Mouse (Mus musculus): ENCODE results near the gene Mr1. TPM values are rescaled to one million over a fixed set of nuclear protein-coding genes. Genes with fewer than 3 reads are reported as not detected.
"Not testable (repeated sequence)": the region's sequence is repeated elsewhere in the genome, so short reads cannot be mapped to it uniquely, and the experiment has no call there.

Mr1 gene
- polyA plus RNA-seq, 1 experiment from 2014 or later: 8.6 TPM

- Histone ChIP-seq H3K9me3 (ENCODE audit: control insufficient read depth, low read length) (no peaks in the 10 kb centered on the region), H3K27me3 (ENCODE audit: control insufficient read depth, insufficient read depth, low read length) (no peaks in the 10 kb centered on the region), H3K27ac (replicated peaks in 1 of 2; ENCODE audit: control insufficient read depth in 1 of 2, insufficient read depth in 1 of 2, low read depth in 2 of 2, low read length in 2 of 2) (no peak overlapping the region), H3K36me3 (ENCODE audit: control insufficient read depth, insufficient read depth, low read length) (peaks cover 42% of the 10 kb centered on the region), H3K9ac (ENCODE audit: low read length) (no peak overlapping the region), H3K4me2 (ENCODE audit: low read length) (no peak overlapping the region), H3K4me3 (ENCODE audit: control insufficient read depth in 1 of 2, insufficient read depth in 1 of 2, low read depth in 1 of 2, low read length in 2 of 2) (no peak overlapping the region), H3K4me1 (ENCODE audit: control insufficient read depth in 2 of 2, insufficient read depth in 2 of 2, low read length in 2 of 2) (peaks cover 4 to 9% of the 10 kb centered on the region in 2 experiments)
- WGBS: 81% methylated on average over 1 of the region's 1 CpGs
- ATAC-seq (ENCODE audit: insufficient number of reproducible peaks, insufficient read depth, low FRiP score, low read depth): no peak
Measured at GRCm38 (mm10) chr1:155174424-155174823, 27.8 kb upstream of the Mr1 start.

GRCm38 (mm10) chr1:155173644-155174016 is 27.0 kb upstream of the Mr1 start:
- WGBS: 70% methylated on average over 1 of the region's 1 CpGs
- peaks cover 34% of the 10 kb centered on the region for H3K36me3 ChIP-seq (ENCODE audit: control insufficient read depth, insufficient read depth, low read length)
- H3K4me2 ChIP-seq (ENCODE audit: low read length); H3K27me3 ChIP-seq (ENCODE audit: control insufficient read depth, insufficient read depth, low read length); ATAC-seq (ENCODE audit: insufficient number of reproducible peaks, insufficient read depth, low FRiP score, low read depth); H3K4me1 ChIP-seq (ENCODE audit: control insufficient read depth in 2 of 2, insufficient read depth in 2 of 2, low read length in 2 of 2); H3K4me3 ChIP-seq (ENCODE audit: control insufficient read depth in 1 of 2, insufficient read depth in 1 of 2, low read depth in 1 of 2, low read length in 2 of 2); H3K9ac ChIP-seq (ENCODE audit: low read length); H3K27ac ChIP-seq (replicated peaks in 1 of 2; ENCODE audit: control insufficient read depth in 1 of 2, insufficient read depth in 1 of 2, low read depth in 2 of 2, low read length in 2 of 2); H3K9me3 ChIP-seq (ENCODE audit: control insufficient read depth, low read length): not testable (repeated sequence)

- no peak overlapping the region for H3K4me2 ChIP-seq (ENCODE audit: low read length)
- peaks cover 4 to 9% of the 10 kb centered on the region in 2 experiments for H3K4me1 ChIP-seq (ENCODE audit: control insufficient read depth in 2 of 2, insufficient read depth in 2 of 2, low read length in 2 of 2)
- H3K9ac ChIP-seq (ENCODE audit: low read length): no peak overlapping the region
- H3K27me3 ChIP-seq (ENCODE audit: control insufficient read depth, insufficient read depth, low read length): no peaks in the 10 kb centered on the region
- no peak for ATAC-seq (ENCODE audit: insufficient number of reproducible peaks, insufficient read depth, low FRiP score, low read depth)
- peaks cover 30% of the 10 kb centered on the region for H3K36me3 ChIP-seq (ENCODE audit: control insufficient read depth, insufficient read depth, low read length)
- H3K27ac ChIP-seq (replicated peaks in 1 of 2; ENCODE audit: control insufficient read depth in 1 of 2, insufficient read depth in 1 of 2, low read depth in 2 of 2, low read length in 2 of 2): no peak overlapping the region
- no peak overlapping the region for H3K4me3 ChIP-seq (ENCODE audit: control insufficient read depth in 1 of 2, insufficient read depth in 1 of 2, low read depth in 1 of 2, low read length in 2 of 2)
- WGBS: 91% methylated on average over 3 of the region's 3 CpGs
- H3K9me3 ChIP-seq (ENCODE audit: control insufficient read depth, low read length): no peaks in the 10 kb centered on the region
Measured at GRCm38 (mm10) chr1:155172895-155173643, 26.5 kb upstream of the Mr1 start.

GRCm38 (mm10) chr1:155169935-155170334 is 23.3 kb upstream of the Mr1 start:
- no peak for ATAC-seq (ENCODE audit: insufficient number of reproducible peaks, insufficient read depth, low FRiP score, low read depth)
- Histone ChIP-seq H3K4me3 (ENCODE audit: control insufficient read depth in 1 of 2, insufficient read depth in 1 of 2, low read depth in 1 of 2, low read length in 2 of 2) (no peak overlapping the region), H3K27ac (replicated peaks in 1 of 2; ENCODE audit: control insufficient read depth in 1 of 2, insufficient read depth in 1 of 2, low read depth in 2 of 2, low read length in 2 of 2) (no peak overlapping the region), H3K36me3 (ENCODE audit: control insufficient read depth, insufficient read depth, low read length) (peaks cover under 1% of the 10 kb centered on the region; the same call in 1 of the 2 replicates), H3K4me2 (ENCODE audit: low read length) (no peak overlapping the region), H3K4me1 (ENCODE audit: control insufficient read depth in 2 of 2, insufficient read depth in 2 of 2, low read length in 2 of 2) (peaks cover 4 to 9% of the 10 kb centered on the region in 2 experiments), H3K9me3 (ENCODE audit: control insufficient read depth, low read length) (no peaks in the 10 kb centered on the region), H3K27me3 (ENCODE audit: control insufficient read depth, insufficient read depth, low read length) (no peaks in the 10 kb centered on the region), H3K9ac (ENCODE audit: low read length) (no peak overlapping the region)

GRCm38 (mm10) chr1:155167453-155167852 is 20.8 kb upstream of the Mr1 start:
- no peak for ATAC-seq (ENCODE audit: insufficient number of reproducible peaks, insufficient read depth, low FRiP score, low read depth)
- Histone ChIP-seq H3K9me3 (ENCODE audit: control insufficient read depth, low read length) (no peaks in the 10 kb centered on the region), H3K4me1 (ENCODE audit: control insufficient read depth in 2 of 2, insufficient read depth in 2 of 2, low read length in 2 of 2) (peaks cover 4 to 9% of the 10 kb centered on the region in 2 experiments), H3K27ac (replicated peaks in 1 of 2; ENCODE audit: control insufficient read depth in 1 of 2, insufficient read depth in 1 of 2, low read depth in 2 of 2, low read length in 2 of 2) (no peak overlapping the region), H3K4me3 (ENCODE audit: control insufficient read depth in 1 of 2, insufficient read depth in 1 of 2, low read depth in 1 of 2, low read length in 2 of 2) (no peak overlapping the region), H3K4me2 (ENCODE audit: low read length) (no peak overlapping the region), H3K27me3 (ENCODE audit: control insufficient read depth, insufficient read depth, low read length) (no peaks in the 10 kb centered on the region), H3K9ac (ENCODE audit: low read length) (no peak overlapping the region), H3K36me3 (ENCODE audit: control insufficient read depth, insufficient read depth, low read length) (no peaks in the 10 kb centered on the region)
- WGBS: 82% methylated on average over 3 of the region's 3 CpGs

GRCm38 (mm10) chr1:155158970-155159484 is 12.4 kb upstream of the Mr1 start:
- WGBS: under 1% methylated on average over 46 of the region's 46 CpGs
- H3K4me3 ChIP-seq (ENCODE audit: control insufficient read depth in 1 of 2, insufficient read depth in 1 of 2, low read depth in 1 of 2, low read length in 2 of 2): peak overlapping the region; percentile 96 to 98
- H3K9ac ChIP-seq (ENCODE audit: low read length): peak overlapping the region; percentile 89
- peak overlapping the region; percentile 76 to 88 for H3K27ac ChIP-seq (replicated peaks in 1 of 2; ENCODE audit: control insufficient read depth in 1 of 2, insufficient read depth in 1 of 2, low read depth in 2 of 2, low read length in 2 of 2)
- H3K27me3 ChIP-seq (ENCODE audit: control insufficient read depth, insufficient read depth, low read length): no peaks in the 10 kb centered on the region
- peak overlapping the region; percentile 66 for H3K4me2 ChIP-seq (ENCODE audit: low read length)
- H3K9me3 ChIP-seq (ENCODE audit: control insufficient read depth, low read length): no peaks in the 10 kb centered on the region
- no peaks in the 10 kb centered on the region for H3K36me3 ChIP-seq (ENCODE audit: control insufficient read depth, insufficient read depth, low read length)
- peaks cover 2 to 7% of the 10 kb centered on the region in 2 experiments; a peak in 1 of 4 replicates for H3K4me1 ChIP-seq (ENCODE audit: control insufficient read depth in 2 of 2, insufficient read depth in 2 of 2, low read length in 2 of 2)
- peak; percentile 66 for ATAC-seq (ENCODE audit: insufficient number of reproducible peaks, insufficient read depth, low FRiP score, low read depth)

- 3% methylated on average over 48 of the region's 48 CpGs for WGBS
- H3K27ac ChIP-seq (replicated peaks in 1 of 2; ENCODE audit: control insufficient read depth in 1 of 2, insufficient read depth in 1 of 2, low read depth in 2 of 2, low read length in 2 of 2): peak within 1 kb of the TSS; percentile 76 to 88
- peaks cover 2 to 7% of the 10 kb centered on the region in 2 experiments; a peak in 1 of 4 replicates for H3K4me1 ChIP-seq (ENCODE audit: control insufficient read depth in 2 of 2, insufficient read depth in 2 of 2, low read length in 2 of 2)
- no peaks in the 10 kb centered on the region for H3K27me3 ChIP-seq (ENCODE audit: control insufficient read depth, insufficient read depth, low read length)
- H3K9ac ChIP-seq (ENCODE audit: low read length): peak within 1 kb of the TSS; percentile 89
- no peaks in the 10 kb centered on the region for H3K9me3 ChIP-seq (ENCODE audit: control insufficient read depth, low read length)
- peak within 1 kb of the TSS; percentile 66 for H3K4me2 ChIP-seq (ENCODE audit: low read length)
- no peaks in the 10 kb centered on the region for H3K36me3 ChIP-seq (ENCODE audit: control insufficient read depth, insufficient read depth, low read length)
- ATAC-seq (ENCODE audit: insufficient number of reproducible peaks, insufficient read depth, low FRiP score, low read depth): peak; percentile 96
- H3K4me3 ChIP-seq (ENCODE audit: control insufficient read depth in 1 of 2, insufficient read depth in 1 of 2, low read depth in 1 of 2, low read length in 2 of 2): peak within 1 kb of the TSS; percentile 96 to 98
Measured at GRCm38 (mm10) chr1:155158141-155158969, 11.7 kb upstream of the Mr1 start, which contains the start of gene Stx6. Gene Stx6, plus strand, starts transcription at chr1:155158715.

Measured in heart, embryonic 14.5 days (tissue).